Mouse (Mus musculus) E14TG2a.4 (cell line): ENCODE data around the gene Nr5a2.

Experiments
- CTCF ChIP-seq: conservative IDR thresholded peaks from 2 replicates; pipeline ENCODE4 v1.5.1; 2014; ENCODE audit warnings: low read length
- NANOG ChIP-seq: IDR thresholded peaks from 2 replicates; pipeline ENCODE4 v1.6.1; 2014; ENCODE audit warnings: borderline replicate concordance, low read length, mixed read lengths

DNA sequence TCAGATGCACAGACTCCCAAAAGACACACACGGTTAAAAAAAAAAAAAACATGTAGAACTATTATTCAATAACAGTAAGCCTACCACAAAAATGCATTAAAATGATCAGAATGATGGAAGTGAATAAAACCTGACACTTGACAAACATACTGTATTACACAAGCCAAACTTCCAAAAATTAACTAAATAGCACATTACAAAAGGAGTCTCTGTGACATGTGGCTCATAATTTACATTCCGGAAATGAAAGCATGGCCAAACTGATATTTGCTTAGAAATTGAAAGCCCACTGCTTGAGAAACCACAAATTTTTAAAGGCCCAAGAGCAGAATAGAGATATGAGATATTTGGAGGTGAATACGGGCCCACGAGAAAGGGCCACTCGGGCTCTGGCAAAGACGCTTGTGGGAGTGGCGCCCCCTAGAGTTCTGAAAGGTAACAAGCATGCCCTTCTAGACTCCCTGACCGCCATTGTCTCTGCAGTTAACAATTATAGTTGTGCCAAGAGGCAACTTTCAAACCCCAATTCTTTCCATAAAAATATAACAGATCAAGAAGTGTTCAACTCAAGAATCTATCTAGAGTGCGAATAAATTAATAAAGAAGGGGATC is 93.7 kb downstream of the Nr5a2 start:
- TF ChIP-seq CTCF (peak; percentile 61), NANOG (no peak)
